Mouse (Mus musculus) heart, postnatal 0 days (tissue): ENCODE data around the gene Brd7. TPM values are rescaled to one million over a fixed set of nuclear protein-coding genes. Genes with fewer than 3 reads are reported as not detected.

Experiments used
- ATAC-seq: fragments of 200-750 bp; cut with Nextera tagmentation; 2 replicates; pipeline ENCODE4 v1.8.0; 2017; ENCODE audit warnings: low read depth, moderate number of reproducible peaks, moderate library complexity; ENCODE audit not compliant: insufficient read depth
- DNase-seq: peaks from one replicate; pipeline ENCODE4 v3.0.0-alpha.2; 2016; ENCODE audit warnings: low spot score
- H3K27ac ChIP-seq: fragments of 300-500 bp; sonication (generic); 2 replicates; pipeline ENCODE4 v1.5.1; 2014; ENCODE audit warnings: low read depth, mild to moderate bottlenecking
- H3K27me3 ChIP-seq: fragments of 300-500 bp; sonication (generic); 2 replicates; pipeline ENCODE4 v1.6.1; 2014; ENCODE audit warnings: low read length, mixed read lengths; ENCODE audit not compliant: control insufficient read depth, insufficient read depth
- H3K36me3 ChIP-seq: fragments of 300-500 bp; sonication (generic); replicated peaks from 2 replicates; pipeline ENCODE4 v1.6.1; 2014; ENCODE audit warnings: low read length, mixed read lengths; ENCODE audit not compliant: control insufficient read depth, insufficient read depth
- H3K4me1 ChIP-seq: fragments of 300-500 bp; sonication (generic); 2 replicates; pipeline ENCODE4 v1.6.1; 2014; ENCODE audit warnings: antibody characterized with exemption; ENCODE audit not compliant: control insufficient read depth, insufficient read depth
- H3K4me2 ChIP-seq: fragments of 300-500 bp; sonication (generic); 2 replicates; pipeline ENCODE4 v1.6.1; 2014; ENCODE audit warnings: low read depth, mild to moderate bottlenecking, low read length, moderate library complexity
- H3K4me3 ChIP-seq: fragments of 300-500 bp; sonication (generic); 2 replicates; pipeline ENCODE4 v1.5.1; 2014; ENCODE audit warnings: low read depth, low read length
- H3K9ac ChIP-seq: fragments of 300-500 bp; sonication (generic); replicated peaks from 2 replicates; pipeline ENCODE4 v1.6.1; 2014; ENCODE audit warnings: low read depth, low read length, mixed read lengths
- H3K9me3 ChIP-seq: fragments of 300-500 bp; sonication (generic); replicated peaks from 2 replicates; pipeline ENCODE4 v1.6.1; 2016; ENCODE audit warnings: low read length; ENCODE audit not compliant: control insufficient read depth
- CTCF ChIP-seq: IDR thresholded peaks from 2 replicates; pipeline ENCODE4 v1.5.1; 2016; ENCODE audit warnings: antibody characterized with exemption, control low read depth, low read depth
- EP300 ChIP-seq: IDR thresholded peaks from 2 replicates; pipeline ENCODE4 v1.6.1; 2016; ENCODE audit warnings: antibody characterized with exemption, low read depth
- WGBS: fragments of 180-500 bp; shearing (Covaris S2); extraction: QIAGEN DNeasy Blood & Tissue Kit; methylation state at CpG from one replicate; pipeline ENCODE4 v1.1.7; 2014; 5-methylcytosine and 5-hydroxymethylcytosine counted together
- polyA plus RNA-seq: library from polyadenylated mRNA; unstranded; fragments of >200 nt; fragmentation: Nextera tagmentation; extraction: Ambion mirVana; gene quantifications from 2 replicates; pipeline ENCODE4 v1.2.1, GENCODE M21; 2015
- total RNA-seq: library from RNA; depleted of rRNA; stranded (reverse); fragments of >200 nt; gene quantifications from 2 replicates; pipeline ENCODE4 v1.2.3, GENCODE M21; 2014; ENCODE audit warnings: low replicate concordance

Brd7 gene
- total and polyA plus RNA-seq, 2 experiments from 2014 or later: 23.8 to 70.2 TPM

GRCm38 (mm10) chr8:88393298-88393697 is 31.3 kb upstream of the Brd7 start:
- TF ChIP-seq EP300 (no peak), CTCF (no peak)
- no peak overlapping the region for H3K27ac ChIP-seq
- ATAC-seq (no peak), DNase-seq (no peak)
- WGBS: 83% methylated on average over 3 of the region's 3 CpGs
- H3K9ac ChIP-seq: no peak overlapping the region
- no peaks in the 10 kb centered on the region for H3K27me3 ChIP-seq
- H3K9me3 ChIP-seq: 0 out of 2 replicates have a peak, but pooled peaks cover 5% of the 10 kb centered on the region
- no peak overlapping the region for H3K4me2 ChIP-seq
- no peaks in the 10 kb centered on the region for H3K4me1 ChIP-seq
- no peak overlapping the region for H3K4me3 ChIP-seq
- no peaks in the 10 kb centered on the region for H3K36me3 ChIP-seq

GRCm38 (mm10) chr8:88390749-88391148 is 28.8 kb upstream of the Brd7 start:
- Histone ChIP-seq H3K27ac (no peak overlapping the region), H3K4me2 (no peak overlapping the region), H3K9me3 (0 out of 2 replicates have a peak, but pooled peaks cover 5% of the 10 kb centered on the region), H3K9ac (no peak overlapping the region), H3K4me1 (no peaks in the 10 kb centered on the region), H3K4me3 (no peak overlapping the region), H3K36me3 (no peaks in the 10 kb centered on the region), H3K27me3 (no peaks in the 10 kb centered on the region)
- DNase-seq (no peak), ATAC-seq (no peak)
- TF ChIP-seq CTCF: 0 out of 2 replicates have a peak, but pooled peaks have one; percentile 10
- no peak for TF ChIP-seq EP300
- whole genome bisulfite sequencing: 71% methylated on average over 1 of the region's 1 CpGs

GRCm38 (mm10) chr8:88388691-88389239 is 26.8 kb upstream of the Brd7 start:
- Histone ChIP-seq H3K9ac (no peak overlapping the region), H3K9me3 (0 out of 2 replicates have a peak, but pooled peaks cover 5% of the 10 kb centered on the region), H3K36me3 (no peaks in the 10 kb centered on the region), H3K4me3 (no peak overlapping the region), H3K27ac (no peak overlapping the region), H3K27me3 (no peaks in the 10 kb centered on the region), H3K4me1 (no peaks in the 10 kb centered on the region), H3K4me2 (no peak overlapping the region)
- TF ChIP-seq CTCF (no peak), EP300 (no peak)
- WGBS: 70% methylated on average over 7 of the region's 7 CpGs
- no peak for ATAC-seq
- DNase-seq: no peak

- no peaks in the 10 kb centered on the region for H3K36me3 ChIP-seq
- TF ChIP-seq EP300 (no peak), CTCF (no peak)
- no peak overlapping the region for H3K27ac ChIP-seq
- no peak overlapping the region for H3K4me2 ChIP-seq
- no peaks in the 10 kb centered on the region for H3K27me3 ChIP-seq
- DNase-seq (no peak), ATAC-seq (no peak)
- H3K4me1 ChIP-seq: no peaks in the 10 kb centered on the region
- 0 out of 2 replicates have a peak, but pooled peaks cover 5% of the 10 kb centered on the region for H3K9me3 ChIP-seq
- 61% methylated on average over 8 of the region's 8 CpGs for WGBS
- no peak overlapping the region for H3K4me3 ChIP-seq
- H3K9ac ChIP-seq: no peak overlapping the region
Measured at GRCm38 (mm10) chr8:88387874-88388273, 25.9 kb upstream of the Brd7 start.

GRCm38 (mm10) chr8:88383164-88383556 is 21.2 kb upstream of the Brd7 start:
- WGBS: 92% methylated on average over 2 of the region's 2 CpGs
- TF ChIP-seq EP300: no peak
- peak; percentile 19; the same call in 1 of the 2 replicates for TF ChIP-seq CTCF
- no peak overlapping the region for H3K9ac ChIP-seq
- no peak overlapping the region for H3K4me3 ChIP-seq
- ATAC-seq: no peak
- H3K27me3 ChIP-seq: no peaks in the 10 kb centered on the region
- no peaks in the 10 kb centered on the region for H3K36me3 ChIP-seq
- no peaks in the 10 kb centered on the region for H3K9me3 ChIP-seq
- no peak overlapping the region for H3K4me2 ChIP-seq
- DNase-seq: no peak
- no peak overlapping the region for H3K27ac ChIP-seq
- H3K4me1 ChIP-seq: no peaks in the 10 kb centered on the region
